Mouse (Mus musculus): ENCODE results near the gene Zfp36l2. TPM values are rescaled to one million over a fixed set of nuclear protein-coding genes. Genes with fewer than 3 reads are reported as not detected.

The Zfp36l2 gene
- polyA plus RNA-seq, 1 experiment from 2014 or later = 29.6 TPM

DNA sequence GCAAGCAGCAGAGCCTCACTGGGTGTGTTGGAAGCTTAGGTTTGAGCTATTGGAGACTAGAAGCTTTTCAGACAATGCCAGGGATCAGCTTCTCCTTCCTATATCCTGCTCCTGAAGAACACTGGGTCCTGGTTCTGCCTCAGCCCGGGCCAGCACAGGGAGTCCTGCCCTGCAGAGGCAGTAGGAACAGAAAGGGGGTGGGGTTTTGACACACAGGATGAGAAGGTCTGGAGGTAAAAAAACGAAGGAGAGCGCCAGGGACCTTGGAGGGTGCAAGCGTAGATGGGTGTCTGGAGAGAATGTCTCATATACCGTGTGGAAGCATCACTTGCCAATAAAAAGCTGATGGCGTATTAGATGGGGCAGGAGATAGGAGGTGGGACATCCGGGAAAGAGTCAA lies 11.3 kb downstream of the Zfp36l2 start:
- no peak overlapping the region for H3K9ac ChIP-seq (ENCODE audit: low read depth, low read length)
- H3K36me3 ChIP-seq (ENCODE audit: control insufficient read depth, insufficient read depth) = no peaks in the 10 kb centered on the region
- no peak for TF ChIP-seq CTCF (IDR thresholded peaks at IDR 0.05; ENCODE audit: low read depth)
- no peaks in the 10 kb centered on the region for H3K9me3 ChIP-seq (ENCODE audit: control insufficient read depth)
- WGBS = 84% methylated on average over 7 of the region's 7 CpGs
- H3K4me2 ChIP-seq (replicated peaks; ENCODE audit: low read depth) = no peak overlapping the region
- ATAC-seq = no peak
- H3K27ac ChIP-seq (ENCODE audit: low read depth, low read length) = no peak overlapping the region
- H3K27me3 ChIP-seq (replicated peaks; ENCODE audit: control insufficient read depth, insufficient read depth, low read length) = no peaks in the 10 kb centered on the region
- peaks cover 12% of the 10 kb centered on the region for H3K4me1 ChIP-seq (replicated peaks; ENCODE audit: control insufficient read depth, insufficient read depth, low read length)
- no peak overlapping the region for H3K4me3 ChIP-seq (ENCODE audit: low read depth, low read length)

DNA sequence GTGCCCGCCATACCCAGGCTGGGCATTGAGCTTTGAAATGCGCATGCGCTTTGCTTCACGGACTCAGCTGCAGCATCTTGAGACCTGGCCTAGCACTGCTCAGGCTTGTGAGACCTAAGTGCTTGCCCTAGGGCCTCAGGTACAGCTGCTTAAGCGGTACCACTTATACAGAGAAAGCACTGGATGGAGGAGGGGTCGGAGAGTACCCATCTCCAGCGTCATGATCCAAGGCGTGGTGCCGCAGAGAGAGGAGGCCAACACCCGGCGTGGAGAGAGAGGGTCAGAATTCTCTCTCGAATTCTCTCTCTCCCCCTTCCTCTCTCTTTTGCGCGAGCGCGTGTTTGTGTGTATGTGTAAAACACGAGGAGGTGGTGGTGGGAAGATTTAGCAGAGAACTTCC lies 12.6 kb downstream of the Zfp36l2 start:
- no peak for TF ChIP-seq CTCF (IDR thresholded peaks at IDR 0.05; ENCODE audit: low read depth)
- no peak overlapping the region for H3K4me3 ChIP-seq (ENCODE audit: low read depth, low read length)
- no peak for ATAC-seq

DNA sequence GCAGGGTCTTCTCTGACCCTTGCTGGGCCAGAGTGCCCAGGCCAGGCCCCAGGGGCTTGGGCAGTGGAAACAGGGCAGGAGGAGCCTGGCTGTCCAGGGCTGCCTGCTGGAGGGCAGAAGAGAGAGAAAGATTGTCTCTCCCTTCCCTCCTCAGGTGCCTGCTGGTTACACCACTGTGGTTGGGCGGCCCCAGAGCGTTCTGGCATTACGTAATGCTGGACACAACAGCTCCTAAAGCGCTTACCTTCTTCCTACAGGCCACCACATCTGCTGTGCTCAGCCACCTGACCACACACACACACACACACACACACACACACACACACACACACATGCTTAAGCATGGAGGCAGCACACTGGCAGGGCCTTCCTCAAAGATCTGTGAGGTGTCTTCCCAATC lies 20.4 kb downstream of the Zfp36l2 start:
- H3K9me3 ChIP-seq (ENCODE audit: control insufficient read depth) = no peaks in the 10 kb centered on the region
- H3K27ac ChIP-seq (ENCODE audit: low read depth, low read length) = no peak overlapping the region
- WGBS = 59% methylated on average over 4 of the region's 4 CpGs
- no peak overlapping the region for H3K4me3 ChIP-seq (ENCODE audit: low read depth, low read length)
- TF ChIP-seq CTCF (IDR thresholded peaks at IDR 0.05; ENCODE audit: low read depth) = no peak
- H3K9ac ChIP-seq (ENCODE audit: low read depth, low read length) = no peak overlapping the region
- ATAC-seq = no peak
- no peaks in the 10 kb centered on the region for H3K36me3 ChIP-seq (ENCODE audit: control insufficient read depth, insufficient read depth)
- H3K4me2 ChIP-seq (replicated peaks; ENCODE audit: low read depth) = no peak overlapping the region
- no peaks in the 10 kb centered on the region; the same call in 1 of the 2 replicates for H3K4me1 ChIP-seq (replicated peaks; ENCODE audit: control insufficient read depth, insufficient read depth, low read length)
- H3K27me3 ChIP-seq (replicated peaks; ENCODE audit: control insufficient read depth, insufficient read depth, low read length) = no peaks in the 10 kb centered on the region

More for the DNA sequence above, 12.6 kb downstream of the Zfp36l2 start:
- no peaks in the 10 kb centered on the region for H3K36me3 ChIP-seq (ENCODE audit: control insufficient read depth, insufficient read depth)
- no peak overlapping the region for H3K4me2 ChIP-seq (replicated peaks; ENCODE audit: low read depth)
- peaks cover 3% of the 10 kb centered on the region; the same call in 1 of the 2 replicates for H3K4me1 ChIP-seq (replicated peaks; ENCODE audit: control insufficient read depth, insufficient read depth, low read length)
- WGBS = 98% methylated on average over 17 of the region's 17 CpGs
- H3K27me3 ChIP-seq (replicated peaks; ENCODE audit: control insufficient read depth, insufficient read depth, low read length) = no peaks in the 10 kb centered on the region
- H3K9me3 ChIP-seq (ENCODE audit: control insufficient read depth) = no peaks in the 10 kb centered on the region
- no peak overlapping the region for H3K27ac ChIP-seq (ENCODE audit: low read depth, low read length)
- no peak overlapping the region for H3K9ac ChIP-seq (ENCODE audit: low read depth, low read length)

DNA sequence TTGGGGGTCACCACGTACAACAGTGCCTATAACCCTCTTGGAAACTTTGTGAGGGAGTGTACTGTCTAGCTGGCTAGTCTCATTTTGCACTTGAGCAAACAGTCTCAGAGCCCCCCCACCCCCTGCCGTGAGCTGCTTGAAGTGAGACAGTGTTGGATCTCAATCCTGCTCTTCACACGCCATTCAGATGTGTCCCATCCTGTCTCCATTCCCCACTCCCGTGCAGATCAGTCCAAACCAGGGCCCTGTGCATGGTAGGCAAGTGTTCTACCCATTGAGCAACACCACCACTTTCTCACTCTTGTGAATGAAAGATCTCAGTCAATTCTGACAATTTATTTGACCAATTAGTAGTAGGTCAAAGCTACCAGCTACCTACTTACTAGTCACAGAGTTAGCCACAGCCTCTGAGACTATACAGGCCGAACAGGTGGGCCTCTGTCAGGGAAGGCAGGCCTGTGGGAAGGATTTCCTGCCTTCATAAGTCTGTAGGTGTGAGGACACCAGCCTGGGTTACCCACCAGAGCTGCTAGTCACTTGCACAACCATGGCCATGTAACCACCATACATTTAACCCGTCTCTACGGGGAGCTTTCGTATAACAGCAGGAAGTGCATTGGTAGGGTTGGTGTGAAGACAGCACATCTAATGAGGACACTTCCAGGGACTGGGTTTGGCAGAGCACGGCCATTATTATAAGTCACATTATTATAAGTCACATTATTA lies 21.4 kb downstream of the Zfp36l2 start:
- no peak overlapping the region for H3K9ac ChIP-seq (ENCODE audit: low read depth, low read length)
- H3K4me2 ChIP-seq (replicated peaks; ENCODE audit: low read depth) = no peak overlapping the region
- no peaks in the 10 kb centered on the region for H3K36me3 ChIP-seq (ENCODE audit: control insufficient read depth, insufficient read depth)
- WGBS = 89% methylated on average over 9 of the region's 9 CpGs
- H3K27ac ChIP-seq (ENCODE audit: low read depth, low read length) = no peak overlapping the region
- ATAC-seq = no peak
- no peak for TF ChIP-seq CTCF (IDR thresholded peaks at IDR 0.05; ENCODE audit: low read depth)
- no peaks in the 10 kb centered on the region for H3K9me3 ChIP-seq (ENCODE audit: control insufficient read depth)
- H3K27me3 ChIP-seq (replicated peaks; ENCODE audit: control insufficient read depth, insufficient read depth, low read length) = no peaks in the 10 kb centered on the region
- H3K4me1 ChIP-seq (replicated peaks; ENCODE audit: control insufficient read depth, insufficient read depth, low read length) = peaks cover 10% of the 10 kb centered on the region; the same call in 1 of the 2 replicates
- H3K4me3 ChIP-seq (ENCODE audit: low read depth, low read length) = no peak overlapping the region

DNA sequence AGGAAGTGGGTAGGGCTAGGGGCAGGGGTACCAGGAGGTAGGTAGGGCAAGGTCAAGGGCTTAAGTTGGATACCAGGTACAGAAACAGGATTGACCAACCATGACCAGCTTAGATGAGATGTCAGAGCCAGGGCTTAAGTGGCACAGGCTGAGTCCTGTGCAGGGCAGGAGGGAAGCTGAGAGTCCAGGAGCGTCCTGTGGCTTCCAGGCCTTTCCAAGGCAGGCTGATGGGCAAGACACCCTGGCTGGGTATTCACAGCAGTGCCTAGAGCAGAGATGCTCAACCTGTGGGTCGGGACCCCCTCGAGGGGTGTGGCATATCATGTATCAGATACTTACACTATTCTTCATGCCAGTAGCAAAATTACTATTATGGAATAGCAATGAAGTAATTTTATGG lies 22.0 kb downstream of the Zfp36l2 start:
- WGBS = 85% methylated on average over 3 of the region's 3 CpGs
- no peak for TF ChIP-seq CTCF (IDR thresholded peaks at IDR 0.05; ENCODE audit: low read depth)
- Histone ChIP-seq H3K27ac (ENCODE audit: low read depth, low read length) (no peak overlapping the region), H3K4me1 (replicated peaks; ENCODE audit: control insufficient read depth, insufficient read depth, low read length) (peaks cover 13% of the 10 kb centered on the region; the same call in 1 of the 2 replicates), H3K9ac (ENCODE audit: low read depth, low read length) (no peak overlapping the region), H3K27me3 (replicated peaks; ENCODE audit: control insufficient read depth, insufficient read depth, low read length) (no peaks in the 10 kb centered on the region), H3K36me3 (ENCODE audit: control insufficient read depth, insufficient read depth) (no peaks in the 10 kb centered on the region), H3K4me2 (replicated peaks; ENCODE audit: low read depth) (no peak overlapping the region), H3K4me3 (ENCODE audit: low read depth, low read length) (no peak overlapping the region), H3K9me3 (ENCODE audit: control insufficient read depth) (no peaks in the 10 kb centered on the region)
- no peak for ATAC-seq

DNA sequence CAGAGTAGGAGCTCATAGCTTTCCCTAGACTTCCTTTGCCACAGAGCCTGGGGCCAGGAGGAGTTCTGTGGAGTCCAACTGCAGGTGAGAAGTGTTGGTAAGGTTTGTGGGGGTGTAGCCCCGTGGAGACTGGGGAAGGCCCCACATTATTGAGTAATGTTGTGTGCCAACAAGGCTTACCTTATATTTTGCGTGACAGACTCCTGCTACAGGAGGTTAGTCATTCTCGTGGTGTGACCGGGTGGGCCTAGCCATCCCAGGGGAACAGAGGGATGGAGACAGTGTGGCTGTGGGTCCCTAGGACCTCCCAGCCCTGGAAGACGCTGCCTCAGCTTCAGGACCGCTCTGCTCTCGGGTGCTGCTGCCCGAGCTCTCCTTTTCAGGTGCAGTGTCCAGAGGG lies 23.6 kb downstream of the Zfp36l2 start:
- no peaks in the 10 kb centered on the region for H3K9me3 ChIP-seq (ENCODE audit: control insufficient read depth)
- H3K9ac ChIP-seq (ENCODE audit: low read depth, low read length) = no peak overlapping the region
- no peak for TF ChIP-seq CTCF (IDR thresholded peaks at IDR 0.05; ENCODE audit: low read depth)
- WGBS = 82% methylated on average over 8 of the region's 8 CpGs
- no peak overlapping the region for H3K4me3 ChIP-seq (ENCODE audit: low read depth, low read length)
- H3K4me2 ChIP-seq (replicated peaks; ENCODE audit: low read depth) = no peak overlapping the region
- no peaks in the 10 kb centered on the region for H3K27me3 ChIP-seq (replicated peaks; ENCODE audit: control insufficient read depth, insufficient read depth, low read length)
- no peak for ATAC-seq
- H3K27ac ChIP-seq (ENCODE audit: low read depth, low read length) = no peak overlapping the region
- peaks cover 13% of the 10 kb centered on the region; the same call in 1 of the 2 replicates for H3K4me1 ChIP-seq (replicated peaks; ENCODE audit: control insufficient read depth, insufficient read depth, low read length)
- H3K36me3 ChIP-seq (ENCODE audit: control insufficient read depth, insufficient read depth) = no peaks in the 10 kb centered on the region

All from intestine, postnatal 0 days (tissue).